Mouse (Mus musculus): ENCODE measurements around the gene Cdr2l. TPM values are rescaled to one million over a fixed set of nuclear protein-coding genes. Genes with fewer than 3 reads are reported as not detected.

Gene Cdr2l
- polyA plus RNA-seq, 1 experiment from 2014 or later: 21.3 TPM

DNA sequence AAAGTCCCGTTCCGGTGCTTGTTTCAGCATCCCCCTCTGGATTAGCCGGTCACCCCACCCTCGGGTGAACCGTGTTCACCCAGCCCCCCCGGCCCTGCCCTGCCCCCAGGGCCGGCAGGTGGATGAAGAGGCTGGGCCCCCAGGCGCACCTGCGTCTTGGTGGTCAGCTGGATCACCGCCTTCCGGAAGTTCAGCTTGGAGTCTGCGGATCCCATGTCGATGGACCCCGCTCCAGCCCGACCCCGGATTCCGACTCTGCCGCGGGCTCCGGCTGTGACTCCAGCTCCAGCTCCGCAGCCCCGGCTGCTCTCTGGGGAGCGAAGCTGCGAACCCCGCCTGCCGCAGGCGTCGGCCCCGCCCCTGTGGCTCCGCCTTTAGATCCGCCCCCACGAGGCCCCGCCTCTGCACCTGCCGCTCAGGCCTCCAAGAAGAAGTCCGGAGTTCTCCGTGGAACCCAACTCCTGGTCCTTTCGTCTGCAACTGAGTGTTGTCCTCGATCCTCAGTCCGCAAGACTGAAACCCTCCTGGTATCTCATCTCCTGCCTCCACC lies 14.2 kb upstream of the Cdr2l start, which contains the start of gene Hid1:
Gene Hid1 (minus strand): TSS at position 362 of the 550 bp plus-strand sequence.
- CTCF ChIA-PET: interaction anchor here (1.5 to 2.1 kb wide), 2 partner anchors 8 to 45 kb away, joined by 4 to 6 read pairs; partner anchors contain the start of gene Ush1g
- ATAC-seq (peak; percentile 80), DNase-seq (ENCODE audit: low read depth, low spot score) (no peak)
- H3K27me3 ChIP-seq: peaks cover 9% of the 10 kb centered on the region
- POLR2A ChIA-PET: interaction anchor here (2.0 kb wide), 1 partner anchor 36 kb away, joined by 4 read pairs; the partner anchor contains the start of gene Mrpl58
- TF ChIP-seq CTCF (IDR thresholded peaks at IDR 0.05): no peak
- in situ Hi-C loops (cut with MboI; ENCODE audit: low pct_unique_long_range_greater_than_20kb): no loop called here

DNA sequence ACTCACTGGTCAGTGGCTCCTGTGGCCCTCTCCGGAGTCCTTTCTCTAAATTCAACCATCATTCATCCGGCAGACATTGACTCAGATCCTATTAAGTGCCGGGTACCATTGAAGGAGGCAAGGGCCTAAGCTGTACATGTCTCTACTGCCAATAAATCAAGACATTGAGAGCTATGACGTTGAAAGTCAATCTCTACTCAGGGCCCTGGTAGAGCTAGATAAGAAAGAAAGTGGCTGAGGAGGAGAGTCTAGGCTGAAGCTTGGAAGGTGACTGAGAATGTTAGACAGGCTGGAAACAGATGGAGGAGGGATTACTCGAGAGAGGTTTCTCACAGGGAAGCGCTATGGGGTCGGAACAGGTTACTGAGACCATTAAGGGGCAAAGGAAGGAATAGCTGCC lies 11.3 kb upstream of the Cdr2l start:
- DNase-seq (ENCODE audit: low read depth, low spot score) (no peak), ATAC-seq (no peak)
- peaks cover 9% of the 10 kb centered on the region for H3K27me3 ChIP-seq
- no peak for TF ChIP-seq CTCF (IDR thresholded peaks at IDR 0.05)
- ChIA-PET CTCF (no interaction called here), POLR2A (no interaction called here)
- in situ Hi-C loops (cut with MboI; ENCODE audit: low pct_unique_long_range_greater_than_20kb): no loop called here

DNA sequence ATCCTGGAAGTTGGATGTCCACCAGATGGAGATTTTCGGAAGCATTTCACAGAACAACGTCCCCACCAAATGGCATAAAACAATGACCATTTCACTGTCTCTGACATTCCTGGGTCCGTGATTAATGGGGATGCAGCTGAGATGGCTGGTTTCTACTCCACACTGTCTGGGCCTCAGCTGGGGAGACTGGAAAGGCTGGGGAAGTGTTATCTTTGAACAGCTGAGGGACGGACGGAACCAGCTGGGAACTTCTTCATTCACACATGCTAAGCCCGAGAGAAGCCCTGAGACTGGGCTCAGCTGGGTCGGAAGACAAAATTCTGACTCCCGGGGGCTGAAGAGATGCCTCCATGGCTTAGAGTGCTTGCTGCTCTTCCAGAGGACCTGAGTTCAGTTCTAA lies 10.4 kb upstream of the Cdr2l start:
- CTCF ChIA-PET: no interaction called here
- in situ Hi-C loops (cut with MboI; ENCODE audit: low pct_unique_long_range_greater_than_20kb): no loop called here

DNA sequence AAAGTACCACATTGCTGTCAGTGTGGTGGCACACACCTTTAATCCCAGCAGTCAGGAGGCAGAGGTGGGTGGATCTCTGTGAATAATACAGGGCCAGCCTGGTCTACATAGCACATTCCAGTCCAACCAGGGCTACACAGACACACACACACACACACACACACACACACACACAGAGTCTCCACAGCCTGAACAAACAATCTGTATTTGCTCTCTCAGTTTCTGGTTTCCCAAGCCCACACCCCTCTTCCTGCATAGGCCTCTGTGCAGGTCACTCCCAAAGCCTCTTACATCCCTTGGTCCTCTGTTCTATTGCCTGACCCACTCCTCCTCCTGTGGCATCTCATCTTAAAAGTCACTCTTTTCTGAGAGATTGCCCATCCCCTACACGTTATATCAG lies 9.7 kb upstream of the Cdr2l start:
- ATAC-seq (no peak), DNase-seq (ENCODE audit: low read depth, low spot score) (no peak)
- ChIA-PET POLR2A (no interaction called here), CTCF (no interaction called here)
- peaks cover 9% of the 10 kb centered on the region for H3K27me3 ChIP-seq
- in situ Hi-C loops (cut with MboI; ENCODE audit: low pct_unique_long_range_greater_than_20kb): no loop called here
- no peak for TF ChIP-seq CTCF (IDR thresholded peaks at IDR 0.05)

More for the DNA sequence above, 10.4 kb upstream of the Cdr2l start:
- DNase-seq (ENCODE audit: low read depth, low spot score) (no peak), ATAC-seq (no peak)
- POLR2A ChIA-PET: no interaction called here
- no peak for TF ChIP-seq CTCF (IDR thresholded peaks at IDR 0.05)
- H3K27me3 ChIP-seq: peaks cover 9% of the 10 kb centered on the region

DNA sequence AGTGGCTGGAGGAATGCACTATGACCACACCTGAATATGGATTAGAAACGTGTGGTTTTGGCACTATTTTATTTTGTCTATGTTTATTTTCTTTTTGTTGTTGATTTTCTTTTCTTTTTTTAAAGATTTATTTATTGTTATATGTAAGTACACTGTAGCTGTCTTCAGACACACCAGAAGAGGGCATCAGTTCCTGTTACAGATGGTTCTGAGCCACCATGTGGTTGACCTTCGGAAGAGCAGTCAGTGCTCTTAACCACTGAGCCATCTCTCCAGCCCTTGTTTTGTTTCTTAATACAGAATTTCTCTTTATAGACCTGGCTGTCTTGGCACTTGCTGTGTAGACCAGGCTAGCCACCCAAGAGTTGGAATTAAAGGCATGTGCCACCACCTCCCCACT lies 9.0 kb upstream of the Cdr2l start:
- ATAC-seq (no peak), DNase-seq (ENCODE audit: low read depth, low spot score) (no peak)
- in situ Hi-C loops (cut with MboI; ENCODE audit: low pct_unique_long_range_greater_than_20kb): no loop called here
- TF ChIP-seq CTCF (IDR thresholded peaks at IDR 0.05): no peak
- ChIA-PET POLR2A (no interaction called here), CTCF (no interaction called here)
- H3K27me3 ChIP-seq: peaks cover 9% of the 10 kb centered on the region

DNA sequence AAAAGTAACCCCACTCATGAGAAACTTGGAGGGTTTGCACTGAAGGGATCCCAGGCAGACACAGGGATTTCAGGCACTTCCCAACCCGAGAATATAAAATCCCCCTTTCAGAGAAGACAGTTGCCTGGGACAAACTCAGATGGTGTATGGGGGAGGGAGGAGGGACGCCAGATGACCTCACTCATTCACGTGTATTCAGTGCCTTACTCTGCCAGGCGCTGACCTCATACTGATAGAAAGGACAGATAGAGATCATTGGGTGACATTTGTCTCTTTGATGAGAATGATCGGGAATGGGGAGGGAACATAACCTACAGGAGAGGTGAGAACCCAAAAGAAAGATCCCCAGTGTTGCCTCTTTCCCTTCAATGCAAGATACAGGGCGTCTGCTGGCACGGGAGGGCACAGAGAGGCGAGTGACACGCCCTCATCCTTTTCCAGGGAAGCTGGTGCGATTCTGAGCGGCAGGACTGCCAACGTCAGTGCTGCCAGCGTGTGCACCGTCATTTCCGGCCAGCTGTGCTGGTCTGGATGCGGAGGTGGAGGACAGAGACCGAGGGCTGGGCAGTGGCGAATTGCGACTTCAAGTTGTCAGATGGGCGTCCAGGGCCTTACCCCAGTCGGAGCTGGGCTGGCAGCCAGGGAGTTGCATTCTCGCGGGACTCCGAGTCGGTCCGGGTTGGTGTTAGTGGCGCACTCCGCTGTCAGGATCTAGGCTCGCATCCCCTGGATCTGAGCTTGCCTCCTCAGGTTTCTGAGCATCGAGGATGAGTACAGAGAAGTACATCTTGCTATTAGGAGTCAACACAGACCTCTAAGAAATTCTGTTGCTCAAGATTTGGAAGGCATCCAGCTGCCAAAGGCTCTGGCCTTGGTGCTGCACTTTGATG lies 7.7 kb upstream of the Cdr2l start:
- ChIA-PET CTCF (interaction anchor here (1.2 to 1.3 kb wide), 2 partner anchors 10 to 20 kb away, joined by 3 read pairs; no protein-coding TSS in a partner anchor), POLR2A (no interaction called here)
- in situ Hi-C loops (cut with MboI; ENCODE audit: low pct_unique_long_range_greater_than_20kb): no loop called here
- ATAC-seq (peak; percentile 77), DNase-seq (ENCODE audit: low read depth, low spot score) (no peak)
- peaks cover 9% of the 10 kb centered on the region for H3K27me3 ChIP-seq
- TF ChIP-seq CTCF (IDR thresholded peaks at IDR 0.05): no peak

DNA sequence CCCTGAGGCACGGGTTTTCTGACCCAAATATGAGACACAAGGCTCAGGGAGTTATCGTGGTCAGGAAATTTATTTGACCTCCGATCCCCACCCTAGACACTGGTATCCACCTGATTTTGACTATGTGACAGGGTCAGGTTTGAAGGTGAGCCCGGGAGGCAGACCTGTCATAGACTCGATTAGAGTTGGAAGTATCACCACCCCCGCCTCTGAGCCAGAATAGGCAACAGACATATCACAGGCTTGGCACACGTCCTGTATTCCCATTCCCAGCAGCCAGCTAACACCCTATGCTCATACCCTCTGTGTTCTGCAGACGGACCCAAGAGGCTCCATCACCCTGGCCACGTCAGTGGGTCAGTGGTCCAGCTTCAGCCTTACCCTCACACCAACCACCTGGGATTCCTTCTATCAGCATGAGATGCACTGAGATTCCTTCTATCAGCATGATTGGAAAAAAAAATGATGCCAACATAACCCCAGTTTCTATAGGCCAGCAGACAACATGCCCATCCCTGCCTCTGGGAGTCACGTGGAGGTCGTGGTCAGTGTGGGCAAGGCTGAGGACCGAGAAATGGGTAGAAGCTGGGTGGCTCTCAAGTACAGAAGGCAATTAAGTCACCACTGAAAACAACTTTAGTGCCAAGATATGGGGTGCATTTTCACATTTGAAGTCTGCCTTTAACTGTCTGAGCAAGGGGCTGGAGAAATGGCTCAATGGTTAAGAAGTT lies 6.9 kb upstream of the Cdr2l start:
- no peak for DNase-seq (ENCODE audit: low read depth, low spot score)
- POLR2A ChIA-PET: no interaction called here
- no peak for TF ChIP-seq CTCF (IDR thresholded peaks at IDR 0.05)
- H3K27me3 ChIP-seq: peaks cover 7% of the 10 kb centered on the region
- CTCF ChIA-PET: interaction anchor here (1.2 to 1.3 kb wide), 2 partner anchors 9 to 21 kb away, joined by 3 read pairs; no protein-coding TSS in a partner anchor
- ATAC-seq: peak; percentile 4
- in situ Hi-C loops (cut with MboI; ENCODE audit: low pct_unique_long_range_greater_than_20kb): no loop called here

DNA sequence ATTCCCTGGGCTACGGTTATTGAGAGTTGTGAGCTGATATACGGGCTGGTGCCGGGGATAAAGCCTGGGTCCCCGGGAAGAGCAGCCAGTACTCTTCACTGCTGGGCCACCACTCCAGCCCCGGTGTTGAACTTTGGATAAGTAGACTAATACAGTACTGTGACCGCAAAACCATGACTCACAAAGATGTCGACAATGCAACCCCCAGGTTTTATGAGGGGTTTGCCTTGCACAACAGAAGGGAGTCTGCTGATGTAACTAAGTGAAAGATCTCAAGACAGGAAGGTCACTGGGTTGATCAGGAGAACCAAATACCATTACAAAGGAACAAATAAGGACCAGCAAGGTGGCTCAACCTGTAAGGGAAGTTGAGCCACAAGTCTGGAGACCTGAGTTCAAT lies 5.0 kb upstream of the Cdr2l start:
- no peaks in the 10 kb centered on the region for H3K27me3 ChIP-seq
- DNase-seq (ENCODE audit: low read depth, low spot score): no peak
- no peak for TF ChIP-seq CTCF (IDR thresholded peaks at IDR 0.05)
- POLR2A ChIA-PET: interaction anchor here (0.9 kb wide), 1 partner anchor 9 kb away, joined by 3 read pairs; no protein-coding TSS in a partner anchor
- CTCF ChIA-PET: no interaction called here
- in situ Hi-C loops (cut with MboI; ENCODE audit: low pct_unique_long_range_greater_than_20kb): no loop called here
- ATAC-seq: no peak

DNA sequence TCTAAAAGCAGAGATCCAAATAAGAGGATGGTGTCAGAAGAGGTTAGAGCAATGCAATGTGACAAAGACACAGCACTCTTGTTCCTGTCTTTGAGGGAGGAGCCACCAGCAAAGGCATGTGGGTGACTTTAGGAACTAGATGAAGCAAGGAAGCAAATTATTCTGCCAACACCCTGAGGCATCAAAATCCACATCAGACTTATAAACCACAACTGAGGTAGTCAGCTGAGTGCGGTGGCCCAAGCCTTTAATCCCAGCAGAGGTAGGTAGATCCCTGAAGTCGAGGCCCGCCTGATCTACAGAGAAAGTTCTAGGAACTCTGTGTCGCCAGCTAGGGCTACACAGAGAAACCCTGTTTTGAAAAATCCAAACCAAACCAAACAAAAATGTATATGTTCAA lies 4.5 kb upstream of the Cdr2l start:
- no peak for DNase-seq (ENCODE audit: low read depth, low spot score)
- ATAC-seq: no peak
- no peak for TF ChIP-seq CTCF (IDR thresholded peaks at IDR 0.05)
- in situ Hi-C loops (cut with MboI; ENCODE audit: low pct_unique_long_range_greater_than_20kb): no loop called here
- H3K27me3 ChIP-seq: no peaks in the 10 kb centered on the region
- ChIA-PET POLR2A (no interaction called here), CTCF (interaction anchor here (1.7 kb wide), 1 partner anchor 9 kb away, joined by 3 read pairs; no protein-coding TSS in a partner anchor)

DNA sequence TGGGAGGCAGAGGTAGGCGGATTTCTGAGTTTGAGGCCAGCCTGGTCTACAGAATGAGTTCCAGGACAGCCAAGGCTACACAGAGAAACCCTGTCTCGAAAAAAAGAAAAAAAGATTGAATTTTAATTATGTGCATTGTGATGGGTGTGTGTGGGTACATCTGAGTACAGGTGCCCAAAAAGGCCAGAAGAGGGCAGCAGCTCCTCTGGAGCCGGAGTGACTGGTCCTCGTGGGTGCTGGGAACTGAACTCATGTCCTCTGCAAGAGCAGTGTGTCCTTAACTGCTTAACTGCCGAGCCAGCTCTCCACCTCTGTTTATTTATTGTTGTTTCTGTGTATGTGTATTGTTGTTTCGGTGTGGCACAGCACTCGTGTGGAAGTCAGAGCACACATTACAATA lies 3.9 kb upstream of the Cdr2l start:
- DNase-seq (ENCODE audit: low read depth, low spot score) (no peak), ATAC-seq (no peak)
- H3K27me3 ChIP-seq: no peaks in the 10 kb centered on the region
- ChIA-PET CTCF (interaction anchor here (1.7 kb wide), 1 partner anchor 9 kb away, joined by 3 read pairs; no protein-coding TSS in a partner anchor), POLR2A (no interaction called here)
- no peak for TF ChIP-seq CTCF (IDR thresholded peaks at IDR 0.05)
- in situ Hi-C loops (cut with MboI; ENCODE audit: low pct_unique_long_range_greater_than_20kb): no loop called here
